Mouse (Mus musculus): ENCODE results near the gene Acly.
A peak's percentile ranks its signal among the peaks of the same experiment; 100 is the strongest.

The Acly gene

DNA sequence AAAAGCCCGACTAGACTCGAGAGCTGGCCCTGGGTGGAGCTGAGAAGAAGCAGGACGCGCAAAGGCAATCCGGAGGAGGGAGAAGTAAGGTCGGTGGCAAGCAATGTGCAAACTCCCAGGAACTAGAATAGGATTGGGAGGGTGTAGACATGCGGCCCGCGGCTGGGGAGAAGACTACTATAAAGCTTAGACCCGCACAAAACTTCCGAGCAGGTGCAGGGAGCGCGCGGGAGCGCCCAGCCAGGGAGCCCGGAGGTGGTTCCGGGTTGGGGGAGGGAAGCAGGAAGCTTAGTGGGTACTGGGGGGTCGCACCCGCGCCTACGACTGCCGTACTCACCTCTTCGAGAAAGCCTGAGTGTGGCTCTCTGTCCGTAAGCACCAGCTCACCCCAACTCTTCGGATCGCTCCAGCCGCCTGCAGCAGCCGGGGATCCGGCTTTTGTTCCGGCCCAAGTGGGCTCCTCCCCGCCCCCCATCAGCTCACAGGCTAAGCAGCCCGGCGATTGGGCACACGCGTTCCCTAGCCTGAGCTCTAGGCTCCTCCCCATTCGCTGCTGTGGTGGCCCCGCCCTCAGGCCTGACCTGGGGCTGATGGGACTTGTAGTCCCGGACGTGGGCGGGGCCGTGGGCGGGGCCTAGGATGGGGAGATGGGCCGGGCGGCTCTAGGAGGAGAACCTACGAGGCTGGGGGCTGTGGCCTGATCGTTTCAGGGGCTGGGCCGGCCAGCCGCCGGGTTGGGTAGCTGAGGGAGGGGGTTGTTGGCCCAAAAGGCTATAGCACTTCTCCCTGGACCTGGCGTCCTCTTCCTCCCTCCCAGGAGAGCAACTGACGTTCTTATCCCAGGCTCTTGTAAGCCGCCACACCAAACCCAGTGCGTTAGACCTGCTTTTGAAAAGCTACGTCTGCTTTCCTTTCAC, at the start of gene Acly:
TSS of gene Acly (minus strand) at position 543 of the 917 bp plus-strand sequence.
- DNase-seq (ENCODE audit: low spot score in 2 of 2) = peak; percentile 99 to 100

GRCm38 (mm10) chr11:100576256-100576655, 48.5 kb upstream of the Acly start:
- DNase-seq (ENCODE audit: low spot score in 2 of 2) = no peak

GRCm38 (mm10) chr11:100575484-100575855, 47.7 kb upstream of the Acly start:
- DNase-seq (ENCODE audit: low spot score in 2 of 2) = no peak

DNA sequence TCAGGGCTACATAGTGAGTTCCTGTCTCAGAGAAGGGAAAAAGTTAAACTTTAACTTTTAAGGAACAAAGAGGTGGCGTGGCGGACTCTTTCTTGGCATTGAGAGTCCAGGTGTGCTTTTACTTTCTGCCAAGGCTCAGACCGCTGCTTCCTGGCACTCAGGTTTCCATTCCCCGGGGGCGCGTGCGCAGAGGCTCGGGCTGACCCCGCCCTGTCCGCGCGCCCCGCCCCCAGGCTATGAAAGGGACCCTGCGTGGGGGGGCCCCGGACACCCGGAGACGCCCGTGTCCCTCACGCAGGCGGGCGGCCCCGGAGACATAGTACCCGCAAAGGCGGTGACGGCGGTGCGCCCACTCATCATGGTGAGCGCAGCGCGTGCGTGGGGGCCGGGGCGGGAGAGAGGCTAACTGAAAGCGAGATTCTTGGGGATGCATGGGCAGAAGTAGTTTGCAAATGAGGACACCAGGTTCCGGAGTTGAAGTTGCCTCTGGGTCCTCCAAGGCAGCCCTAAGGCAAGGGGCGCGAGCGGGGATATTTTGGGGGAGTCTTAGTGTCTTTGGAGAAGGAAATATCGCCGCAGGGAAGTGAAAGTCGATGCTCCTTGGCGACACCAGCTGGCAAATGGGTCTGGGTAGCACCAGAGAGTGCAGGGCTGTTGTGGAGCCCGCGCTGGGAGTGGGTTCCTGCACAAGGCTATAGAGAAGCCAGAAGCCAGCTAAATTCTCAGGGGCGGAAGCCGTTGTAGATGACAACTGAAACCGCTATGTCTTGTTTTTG, 47.1 kb upstream of the Acly start, which contains the start of gene Cnp:
TSS of gene Cnp (plus strand) at position 197 of the 776 bp plus-strand sequence.
- DNase-seq (ENCODE audit: low spot score in 2 of 2) = peak; percentile 81 to 91

- no peak for DNase-seq (ENCODE audit: low spot score in 2 of 2)
Observed at GRCm38 (mm10) chr11:100574188-100574587, 46.4 kb upstream of the Acly start.

- DNase-seq (ENCODE audit: low spot score in 2 of 2) = no peak
Observed at GRCm38 (mm10) chr11:100571202-100571567, 43.4 kb upstream of the Acly start.

DNA sequence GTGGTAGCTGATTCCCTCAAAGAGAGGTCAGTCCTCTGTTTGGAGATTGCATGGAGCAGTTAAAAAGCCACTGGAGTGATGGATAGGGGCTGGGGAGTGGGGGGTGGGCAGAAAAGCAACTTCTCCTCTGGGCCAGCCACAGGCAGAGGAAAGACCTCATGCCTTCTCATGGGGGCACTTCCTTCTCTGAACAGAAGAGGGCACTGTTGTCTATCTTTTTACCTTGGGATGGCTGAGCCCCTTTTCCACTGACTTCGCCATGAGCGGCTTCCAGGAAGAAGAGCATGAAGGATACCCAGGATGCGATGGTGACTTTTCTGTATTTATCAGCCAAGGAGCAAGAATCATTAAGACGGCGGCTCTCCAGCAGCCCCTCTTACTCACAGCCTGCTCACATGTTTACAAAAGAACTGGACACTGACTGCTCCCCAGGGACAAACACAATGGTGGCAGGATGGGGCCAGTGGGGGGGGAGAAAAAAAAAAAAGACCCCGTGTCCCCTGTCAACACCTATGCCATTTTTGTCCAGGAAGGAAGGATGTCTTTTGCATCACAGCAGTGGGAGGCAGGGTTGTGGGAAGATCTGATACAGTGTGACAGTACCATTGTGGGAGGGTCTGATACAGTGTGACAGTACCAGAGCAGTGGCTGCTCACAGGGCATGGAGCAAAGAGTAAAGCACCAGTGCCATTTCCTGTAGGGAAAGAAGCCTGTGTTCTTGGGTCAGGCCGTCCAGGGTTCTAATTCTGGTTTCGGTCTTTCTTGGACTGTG, 42.8 kb upstream of the Acly start:
- DNase-seq (ENCODE audit: low spot score in 2 of 2) = peak; percentile 51 to 78

- DNase-seq (ENCODE audit: low spot score in 2 of 2) = no peak
Observed at GRCm38 (mm10) chr11:100569789-100570188, 42.0 kb upstream of the Acly start.

GRCm38 (mm10) chr11:100568692-100569091, 40.9 kb upstream of the Acly start:
- no peak for DNase-seq (ENCODE audit: low spot score in 2 of 2)

DNA sequence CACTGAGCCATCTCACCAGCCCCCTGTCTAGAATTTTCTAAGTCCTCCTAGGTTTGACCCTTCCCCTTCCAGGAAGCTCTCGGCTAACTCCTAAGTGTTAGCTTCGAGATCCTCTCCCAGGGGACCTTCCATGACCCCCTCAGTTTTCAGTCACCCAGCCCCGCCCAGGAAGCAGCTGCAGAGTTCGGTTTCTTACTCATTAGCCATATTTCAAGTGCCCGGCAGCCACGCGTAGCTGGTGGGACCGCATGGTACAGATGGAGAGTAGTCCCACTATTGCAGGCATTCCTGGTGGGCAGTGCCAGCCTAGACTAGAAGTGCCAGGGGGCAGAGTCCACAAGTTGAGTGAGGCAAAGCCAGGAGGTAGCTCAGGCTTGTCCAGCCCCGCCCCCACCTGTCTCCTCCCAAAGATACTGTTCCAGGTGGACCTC, 40.0 kb upstream of the Acly start:
- no peak for DNase-seq (ENCODE audit: low spot score in 2 of 2)

- no peak for DNase-seq (ENCODE audit: low spot score in 2 of 2)
Observed at GRCm38 (mm10) chr11:100567229-100567628, 39.4 kb upstream of the Acly start.

DNA sequence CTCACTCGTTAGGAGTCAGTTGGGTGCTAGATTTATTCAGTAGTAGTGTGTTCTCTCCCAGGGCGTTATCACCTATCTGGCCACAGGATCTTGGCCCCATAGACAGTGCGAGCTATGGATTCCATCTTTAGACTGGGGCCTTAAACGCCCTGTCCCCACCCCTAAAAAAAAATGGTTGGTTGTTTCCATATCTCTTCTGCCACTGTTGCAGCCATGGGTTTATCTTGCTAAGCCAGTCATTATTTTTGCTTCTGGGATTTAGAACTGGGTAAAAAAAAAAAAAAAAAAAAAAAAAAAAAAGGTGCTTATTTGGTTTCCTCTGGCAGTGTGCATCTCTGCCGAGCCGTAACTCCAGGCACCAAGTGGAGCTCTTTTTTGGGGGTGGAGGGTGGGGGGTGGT, 36.9 kb upstream of the Acly start:
- DNase-seq (ENCODE audit: low spot score in 2 of 2) = no peak

DNA sequence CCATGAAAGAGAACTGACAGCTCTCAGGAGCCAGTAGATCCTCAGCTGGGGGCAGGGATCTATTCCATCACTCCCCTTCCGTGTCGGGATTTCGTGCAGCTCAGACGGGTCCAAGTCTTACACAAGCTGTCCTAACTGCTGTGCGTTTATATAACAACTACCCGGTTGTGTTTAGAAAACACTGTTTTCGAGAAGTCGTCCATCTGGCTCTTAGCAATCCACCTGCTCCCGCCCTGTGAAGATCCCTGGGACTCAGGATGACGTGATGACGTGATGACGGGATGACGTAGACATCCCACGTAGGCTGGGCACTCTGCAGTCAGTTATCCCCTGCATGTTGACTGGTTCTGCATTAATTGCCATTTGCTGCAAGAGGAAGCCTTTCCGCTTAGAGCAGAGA, 36.5 kb upstream of the Acly start:
- no peak for DNase-seq (ENCODE audit: low spot score in 2 of 2)

DNA sequence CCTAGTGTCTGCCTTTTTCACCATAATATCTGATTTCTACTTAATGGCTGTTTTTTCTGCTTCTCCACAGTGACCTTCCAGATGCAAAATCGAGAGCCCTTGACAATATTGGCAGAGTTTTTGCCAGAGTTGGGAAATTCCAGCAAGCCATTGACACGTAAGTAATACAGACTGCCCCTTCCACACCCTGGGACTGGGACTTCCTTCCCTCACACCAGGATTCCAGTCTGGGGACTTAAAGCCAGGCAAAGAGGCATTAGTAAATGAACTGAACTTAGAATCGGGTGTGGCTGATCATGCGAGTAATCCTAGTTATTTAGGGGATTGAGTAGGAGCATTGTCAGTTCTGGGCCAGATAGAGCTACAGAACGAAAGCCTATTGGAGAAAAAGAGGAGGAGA, 33.9 kb upstream of the Acly start:
- DNase-seq (ENCODE audit: low spot score in 2 of 2) = no peak

- no peak for DNase-seq (ENCODE audit: low spot score in 2 of 2)
Observed at GRCm38 (mm10) chr11:100559476-100559875, 31.7 kb upstream of the Acly start.

GRCm38 (mm10) chr11:100557563-100557962, 29.8 kb upstream of the Acly start:
- DNase-seq (ENCODE audit: low spot score in 2 of 2) = no peak

DNA sequence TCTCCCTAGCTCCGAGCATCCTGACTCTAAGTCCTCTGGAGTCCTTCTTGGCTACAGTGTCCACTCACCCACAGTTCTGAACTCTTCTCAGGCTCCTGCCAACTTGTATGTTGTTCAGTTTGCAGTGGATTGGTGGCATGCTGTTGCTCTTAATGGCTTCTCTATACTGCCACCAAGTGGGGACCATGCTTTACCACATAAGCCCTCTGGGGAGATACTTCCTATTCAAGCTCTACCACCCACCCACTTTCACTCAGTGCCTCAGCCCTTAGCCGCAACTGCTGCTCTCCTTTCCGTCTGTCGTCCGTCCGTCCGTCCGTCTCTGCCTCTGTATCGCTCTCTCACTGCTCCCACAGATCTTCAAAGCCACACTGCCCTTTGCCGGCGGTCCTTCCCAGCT, 27.8 kb upstream of the Acly start:
- peak; percentile 62 to 76 for DNase-seq (ENCODE audit: low spot score in 2 of 2)

DNA sequence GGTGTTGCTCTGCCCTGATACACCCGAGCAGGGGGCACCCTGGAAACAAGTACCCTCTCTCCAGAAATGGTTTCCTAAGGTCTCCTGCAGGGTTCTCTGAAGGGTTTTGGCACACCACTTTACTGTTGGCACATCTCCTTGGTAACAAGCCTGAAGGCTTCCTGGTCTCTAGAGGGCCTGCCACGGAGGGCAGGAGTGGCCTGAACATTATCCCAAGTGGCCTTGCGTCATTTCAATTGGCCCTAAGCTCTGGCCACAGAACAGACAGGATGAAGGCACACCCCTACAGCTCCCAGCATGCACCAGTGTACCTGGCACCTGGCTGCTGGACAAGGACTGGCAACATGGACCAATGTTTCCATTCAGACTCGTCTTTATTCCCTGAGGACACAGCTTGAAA, 25.0 kb upstream of the Acly start:
- DNase-seq (ENCODE audit: low spot score in 2 of 2) = no peak

DNA sequence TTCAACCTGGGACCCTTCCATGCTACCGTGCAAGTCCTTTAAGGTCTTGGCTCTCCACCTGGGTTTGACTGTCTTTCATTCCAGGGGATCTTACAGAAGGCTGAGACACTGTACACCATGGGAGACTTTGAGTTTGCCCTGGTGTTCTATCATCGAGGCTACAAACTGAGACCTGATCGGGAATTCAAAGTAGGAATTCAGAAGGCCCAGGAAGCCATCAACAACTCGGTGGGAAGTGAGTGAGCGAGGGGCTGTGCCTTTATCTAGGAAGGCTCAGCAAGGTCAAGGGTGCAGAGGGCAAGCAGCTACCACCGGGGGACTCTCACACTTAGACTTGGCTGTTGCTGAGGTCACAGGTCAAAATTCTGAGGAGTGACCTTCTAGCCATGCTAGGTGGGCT, 22.3 kb upstream of the Acly start:
- DNase-seq (ENCODE audit: low spot score in 2 of 2) = no peak

DNA sequence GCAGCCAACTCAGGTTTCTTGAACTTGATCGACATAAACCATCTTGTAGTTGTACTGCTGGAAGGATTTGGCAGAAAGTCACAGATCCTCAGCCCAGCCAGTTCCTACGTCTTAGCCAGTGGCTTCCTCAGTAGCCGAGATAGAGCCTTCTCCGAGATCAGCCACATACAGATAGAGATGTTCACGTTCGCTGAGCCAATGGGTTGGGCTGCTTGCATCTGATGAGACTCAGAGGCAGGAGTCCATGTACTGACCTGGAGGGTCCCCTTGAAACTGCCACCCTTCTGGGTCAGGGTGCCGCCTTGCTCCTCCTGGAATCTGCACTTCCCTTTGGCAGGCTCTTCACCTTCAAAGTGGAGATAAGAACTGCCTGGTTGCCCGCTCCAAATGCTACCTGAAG, 21.7 kb upstream of the Acly start:
- no peak for DNase-seq (ENCODE audit: low spot score in 2 of 2)

DNA sequence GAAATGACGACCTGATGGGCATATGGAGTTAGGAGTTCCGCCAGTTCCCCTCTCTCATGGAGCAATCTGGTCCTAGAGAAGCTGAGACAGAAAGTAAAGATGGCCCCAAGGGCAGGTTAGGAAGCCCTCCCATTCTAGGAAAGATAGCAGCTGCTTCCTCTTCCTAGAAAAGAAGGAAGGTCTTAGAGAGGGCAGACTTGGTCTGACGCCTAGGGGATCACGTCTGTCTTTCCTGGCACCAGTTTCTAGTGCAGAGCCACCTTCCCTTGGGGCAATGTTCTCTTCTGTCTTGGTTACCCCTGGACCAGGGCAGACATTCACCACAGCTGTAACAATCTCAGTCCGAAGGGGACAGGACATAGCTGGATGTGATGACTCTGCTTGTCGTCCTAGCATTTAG, 20.3 kb upstream of the Acly start:
- DNase-seq (ENCODE audit: low spot score in 2 of 2) = no peak

DNA sequence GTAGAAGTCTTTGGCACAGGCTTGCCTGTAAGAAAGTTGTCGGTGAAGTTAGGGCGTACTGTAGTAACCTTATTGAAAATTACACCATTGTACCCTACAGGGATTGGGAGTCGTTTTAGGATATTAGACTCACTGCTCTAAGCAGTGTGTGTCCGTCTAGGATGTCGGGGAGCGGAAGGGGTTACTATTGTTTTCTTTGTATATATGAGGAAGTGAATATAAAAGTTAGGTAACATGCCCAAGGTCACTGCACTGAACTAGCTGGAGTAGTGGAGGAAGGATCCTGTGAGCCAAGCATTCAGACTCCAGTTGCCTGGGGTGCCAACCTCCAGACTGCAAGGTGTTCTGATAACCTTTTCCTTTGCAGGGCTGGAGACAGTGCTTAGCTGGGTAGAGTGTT, 19.2 kb upstream of the Acly start:
- DNase-seq (ENCODE audit: low spot score in 2 of 2) = no peak

Measured in thymus, postnatal 10 days (tissue).